Mouse (Mus musculus) gonadal fat pad, adult 2 months (tissue): Measurements from ENCODE around the gene Tmem170b. TPM values are rescaled to one million over a fixed set of nuclear protein-coding genes. Genes with fewer than 3 reads are reported as not detected.
A peak's percentile ranks its signal among the peaks of the same experiment; 100 is the strongest.
"Not testable (repeated sequence)": the region's sequence is repeated elsewhere in the genome, so short reads cannot be mapped to it uniquely, and the experiment has no call there.

Experiments
- DNase-seq: peaks from one replicate; pipeline ENCODE4 v3.0.0-alpha.2; 2012; ENCODE audit warnings: low read depth
- polyA plus RNA-seq: library from polyadenylated mRNA; depleted of rRNA; stranded (reverse); fragments of >200 nt; gene quantifications from 2 replicates; pipeline ENCODE4 v1.2.3, GENCODE M21; 2012; rRNA removed

Tmem170b gene
- polyA plus RNA-seq, 1 experiment, result 3.8 TPM

DNA sequence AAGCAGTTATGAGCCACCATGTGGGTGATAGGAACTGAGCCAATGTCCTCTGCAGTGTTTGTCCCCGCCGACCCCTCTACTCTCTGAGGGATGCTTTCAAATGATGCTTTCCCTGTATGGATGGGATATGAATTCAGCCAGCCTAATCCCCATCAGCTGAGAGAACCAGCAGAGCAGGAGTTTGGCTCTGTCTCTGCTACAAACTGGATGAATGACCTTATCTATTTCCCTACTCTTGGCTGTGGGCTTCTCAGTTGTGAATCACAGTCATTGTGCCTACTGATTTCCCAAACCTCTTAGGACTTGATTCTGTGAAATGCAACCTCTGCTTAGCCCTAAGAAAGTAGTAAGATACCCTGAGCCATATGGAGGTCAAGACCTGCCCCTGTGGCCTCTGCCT lies 64.2 kb downstream of the Tmem170b start:
- no peak for DNase-seq

DNA sequence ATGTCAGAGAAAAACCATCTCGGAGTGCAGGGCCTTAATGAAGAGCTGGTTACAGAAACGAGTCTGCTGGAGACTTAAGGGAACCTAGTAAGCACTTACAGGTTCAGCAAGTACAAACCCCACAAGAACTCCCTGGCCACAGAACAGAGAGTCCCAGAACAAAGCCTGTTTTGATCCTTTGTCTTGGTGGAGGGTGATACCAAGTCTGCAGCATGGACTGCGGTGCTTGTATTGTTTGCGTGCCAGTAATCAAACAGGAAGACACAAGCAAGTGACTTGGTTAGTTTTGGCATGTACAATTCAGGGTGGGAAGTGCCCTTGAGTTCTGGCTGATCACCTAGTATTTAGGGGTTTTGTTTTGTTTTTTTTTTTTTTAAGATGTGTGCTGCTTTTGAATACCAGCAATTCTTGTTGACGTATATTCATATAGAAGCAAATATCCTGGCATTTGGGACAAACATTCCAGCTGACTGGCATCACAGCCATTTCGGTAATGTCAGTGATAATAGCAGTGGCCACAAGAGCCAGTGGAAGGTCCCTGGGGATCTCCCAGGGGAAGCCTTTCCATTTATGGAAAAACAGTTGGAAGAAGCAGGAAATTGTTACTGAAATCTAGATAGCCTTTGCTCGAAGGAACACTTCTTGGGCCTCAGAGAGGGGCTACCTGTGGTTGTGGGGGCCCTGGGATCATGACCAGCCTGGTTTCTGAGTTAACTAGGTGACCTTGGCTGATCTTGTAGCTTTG lies 64.9 kb downstream of the Tmem170b start:
- no peak for DNase-seq

DNA sequence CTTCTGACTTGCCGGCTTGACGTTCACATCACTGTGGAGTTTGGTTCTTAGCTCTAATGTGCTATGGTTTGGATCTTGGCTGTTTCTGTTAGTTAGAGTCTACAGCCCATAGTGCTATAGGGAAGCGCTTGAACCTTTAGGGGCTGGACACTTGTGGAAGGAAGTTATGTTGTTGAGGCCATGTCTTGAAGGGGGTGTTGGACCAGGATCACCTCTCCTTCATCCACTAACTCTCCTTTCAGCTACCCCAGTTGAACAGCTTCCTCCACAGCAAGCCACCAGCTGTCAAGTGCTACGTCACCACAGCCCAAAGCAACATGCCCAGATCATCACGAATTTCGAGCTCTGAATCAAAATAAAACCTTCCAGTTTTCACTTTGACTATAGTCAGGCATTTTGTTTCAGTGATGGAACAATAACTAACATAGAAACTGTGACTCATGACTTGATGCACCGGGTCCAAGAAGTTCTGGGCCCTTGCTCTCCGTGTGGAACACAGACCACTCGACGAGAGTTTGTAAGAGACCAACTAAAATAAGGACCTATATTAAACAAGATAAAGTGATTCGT lies 65.5 kb downstream of the Tmem170b start:
- DNase-seq, result no peak

DNA sequence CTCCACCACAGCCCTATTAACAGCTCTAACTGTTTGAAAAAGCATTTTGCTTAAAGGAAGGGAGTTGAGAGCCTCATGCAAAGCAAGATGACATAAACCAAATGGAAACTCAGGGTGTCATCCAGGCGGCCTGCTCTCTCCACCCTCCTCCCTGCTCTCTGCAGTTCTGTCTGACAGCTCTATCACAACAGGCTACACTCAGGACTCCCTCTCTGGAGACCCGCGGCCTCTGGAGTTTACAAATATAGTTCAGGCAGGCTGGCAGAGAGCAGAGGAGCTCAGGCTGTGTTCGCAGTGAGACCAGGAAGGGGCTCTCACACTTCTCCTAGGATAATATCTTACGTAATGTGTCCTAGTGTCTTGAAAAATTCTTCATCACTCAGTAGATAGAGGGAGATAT lies 67.2 kb downstream of the Tmem170b start:
- not testable (repeated sequence) for DNase-seq

DNA sequence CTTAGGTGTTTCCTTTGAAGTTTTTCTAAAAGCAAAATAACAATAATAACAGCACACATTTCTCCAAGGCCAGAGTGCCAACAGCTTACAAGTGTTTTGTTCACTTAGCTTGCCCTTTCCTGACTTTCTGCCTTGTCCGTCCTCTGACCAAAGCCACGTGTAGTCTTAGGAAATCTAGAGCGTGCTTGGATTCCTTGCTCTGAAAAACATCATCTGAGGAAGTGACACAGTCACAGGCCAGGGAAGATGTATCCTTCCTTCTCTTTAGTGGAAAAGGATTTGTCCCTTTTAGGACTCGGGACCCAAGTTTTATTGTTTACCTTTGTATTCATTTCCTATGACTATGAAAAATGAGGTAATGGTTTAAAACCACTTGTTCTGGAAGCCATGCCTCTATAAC lies 67.8 kb downstream of the Tmem170b start:
- no peak for DNase-seq

DNA sequence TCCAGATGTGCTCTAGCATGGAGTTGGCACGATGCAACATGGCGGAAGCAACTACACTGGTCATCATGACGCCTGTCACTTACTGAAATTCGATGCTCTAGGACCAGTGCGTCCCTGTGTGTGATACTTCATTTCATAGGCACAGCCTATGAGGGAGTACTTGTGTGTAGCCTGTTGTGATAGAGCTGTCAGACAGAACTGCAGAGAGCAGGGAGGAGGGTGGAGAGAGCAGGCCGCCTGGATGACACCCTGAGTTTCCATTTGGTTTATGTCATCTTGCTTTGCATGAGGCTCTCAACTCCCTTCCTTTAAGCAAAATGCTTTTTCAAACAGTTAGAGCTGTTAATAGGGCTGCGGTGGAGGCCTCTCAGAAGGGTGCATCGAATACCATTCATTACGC lies 68.9 kb downstream of the Tmem170b start:
- not testable (repeated sequence) for DNase-seq

DNA sequence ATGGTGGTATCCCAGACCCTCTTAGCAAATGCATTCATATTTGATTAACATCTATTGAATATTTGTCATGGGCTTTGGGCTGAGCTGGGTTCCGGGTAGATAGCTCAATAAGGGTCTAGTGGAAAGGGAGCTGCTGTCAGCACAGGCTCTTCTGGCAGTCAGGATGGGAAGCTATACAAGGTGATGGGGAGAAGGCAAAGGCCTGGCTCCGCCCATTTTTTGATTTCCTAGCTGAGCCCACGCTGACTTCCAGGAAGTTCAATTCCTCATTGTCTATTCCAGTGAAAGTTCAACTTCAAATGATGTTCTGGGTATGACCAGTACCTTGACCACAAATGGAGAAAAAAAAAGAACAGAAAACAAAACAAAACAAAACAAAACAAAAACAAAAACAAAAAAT lies 69.8 kb downstream of the Tmem170b start:
- DNase-seq, result no peak

DNA sequence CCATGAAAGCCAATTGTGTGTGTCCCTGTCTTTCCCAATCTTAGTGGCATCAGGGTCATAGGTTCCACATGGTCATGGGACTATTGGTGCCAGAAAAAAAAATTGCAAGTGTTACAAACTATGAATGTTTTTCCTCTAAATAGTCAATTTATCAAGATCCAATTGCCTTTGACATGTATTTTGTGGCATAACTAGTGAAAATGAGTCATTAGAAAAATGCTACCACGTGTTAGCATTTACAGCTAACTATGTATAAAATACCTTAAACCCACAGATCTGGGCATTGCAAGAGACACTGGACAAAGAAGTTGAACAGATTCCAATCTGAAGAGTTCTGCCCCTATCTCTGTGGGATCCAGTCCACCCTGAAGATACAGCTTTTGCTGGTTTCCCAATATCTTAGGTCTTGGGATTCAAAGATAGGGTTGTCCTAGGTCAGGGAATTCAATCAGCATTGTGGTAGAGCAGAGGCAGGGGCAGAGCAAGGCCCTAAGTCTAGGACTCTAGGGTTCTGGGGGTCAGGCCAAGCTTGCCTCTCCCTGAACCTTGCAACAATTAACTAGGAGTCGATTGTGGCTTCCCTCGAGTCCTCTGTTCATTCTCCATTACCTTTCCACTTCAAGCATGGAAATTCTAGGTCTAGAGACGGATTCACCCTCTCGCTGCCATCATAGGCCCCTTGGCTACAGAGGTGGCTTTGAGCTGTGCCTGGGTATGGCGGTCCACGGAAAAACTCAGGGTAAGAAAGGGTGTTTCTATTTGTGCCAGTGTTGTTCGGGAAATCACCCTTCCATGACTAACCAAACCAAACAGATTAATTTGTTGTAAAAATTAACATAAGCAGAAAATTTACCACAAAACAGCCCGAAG lies 70.5 kb downstream of the Tmem170b start:
- no peak for DNase-seq

DNA sequence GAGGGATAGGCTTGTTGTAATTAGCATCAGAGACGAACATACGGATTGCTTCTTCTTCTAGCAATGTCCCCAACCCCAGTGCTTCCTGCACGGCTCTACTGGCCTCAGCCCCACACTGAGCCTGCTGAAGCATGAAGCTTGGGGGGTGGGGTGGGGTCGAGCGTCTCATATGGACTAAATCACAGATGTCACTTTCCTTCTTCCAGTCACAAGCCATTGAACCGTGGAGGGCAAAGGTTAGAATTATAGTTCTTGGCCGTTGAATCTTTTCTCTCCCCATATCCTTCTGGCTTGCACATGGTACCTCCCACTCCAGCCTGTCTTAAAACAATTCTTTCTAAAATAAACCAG lies 71.1 kb downstream of the Tmem170b start:
- DNase-seq, result no peak

DNA sequence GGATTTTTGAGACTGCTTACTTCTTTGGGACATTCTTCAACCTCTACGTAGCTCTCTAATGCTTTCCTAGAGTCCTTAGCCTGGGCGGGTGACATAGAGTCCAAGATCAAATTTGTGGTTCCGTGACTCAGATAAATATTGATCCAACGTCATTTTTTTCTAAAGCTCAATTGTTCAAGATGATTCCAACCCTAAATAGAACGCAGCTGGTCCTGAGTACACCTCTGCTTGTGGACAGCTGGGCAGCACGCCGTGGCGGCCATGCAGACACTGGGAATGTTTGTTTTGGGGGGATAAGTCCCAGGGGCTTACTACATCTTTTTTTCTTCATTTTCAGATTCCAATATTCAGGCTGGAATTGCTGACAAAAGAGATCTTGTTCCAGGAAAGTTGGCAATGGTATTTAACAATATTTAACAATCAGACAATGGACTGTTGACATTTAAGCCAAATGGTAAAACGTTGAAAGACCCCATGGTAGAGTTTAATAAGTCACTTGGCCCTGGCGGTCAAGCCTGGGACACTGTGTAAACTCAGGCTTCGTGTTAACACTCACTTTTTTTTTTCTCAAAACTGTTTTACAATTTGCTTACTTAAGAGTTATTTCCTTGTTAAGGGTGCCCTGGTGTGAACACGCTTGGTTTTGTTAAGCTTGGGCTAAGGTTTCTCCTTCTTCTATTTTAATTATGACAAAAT lies 75.3 kb downstream of the Tmem170b start:
- DNase-seq, result no peak

DNA sequence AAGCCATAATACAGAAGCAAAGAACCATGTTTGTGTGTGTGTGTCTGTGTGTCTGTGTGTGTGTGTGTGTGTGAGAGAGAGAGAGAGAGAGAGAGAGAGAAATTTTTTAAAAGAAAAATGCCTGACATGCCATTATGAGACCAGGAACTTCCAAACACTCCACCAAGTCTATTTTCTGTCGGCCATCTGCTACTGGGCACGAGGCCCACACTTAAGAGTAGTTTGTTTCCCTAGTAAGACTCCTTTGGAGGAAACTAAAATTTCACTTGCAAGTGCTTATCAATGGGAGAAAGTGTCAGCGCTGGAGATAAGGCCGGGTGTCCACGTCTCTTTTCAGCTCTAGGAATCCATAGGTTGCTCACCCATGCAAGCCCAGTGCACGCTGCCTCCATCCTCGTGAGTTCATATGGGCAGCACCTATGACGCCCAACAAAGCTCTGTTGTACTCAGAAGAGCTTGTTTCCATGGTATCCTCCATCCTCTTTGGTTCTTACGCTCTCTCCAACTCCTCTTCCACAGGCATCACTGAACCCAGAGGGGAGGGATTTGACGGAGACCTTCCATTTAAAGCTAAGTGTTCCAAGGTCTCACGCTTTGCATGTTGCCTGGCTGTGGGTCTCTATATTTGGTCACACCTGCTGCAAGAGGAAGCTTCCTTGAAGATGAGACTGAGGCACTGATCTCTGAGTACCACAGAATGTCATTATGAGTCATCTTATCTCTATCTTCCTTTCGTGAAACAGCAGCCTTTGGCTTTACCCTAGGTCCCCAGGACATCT lies 76.8 kb downstream of the Tmem170b start:
- DNase-seq, result no peak

DNA sequence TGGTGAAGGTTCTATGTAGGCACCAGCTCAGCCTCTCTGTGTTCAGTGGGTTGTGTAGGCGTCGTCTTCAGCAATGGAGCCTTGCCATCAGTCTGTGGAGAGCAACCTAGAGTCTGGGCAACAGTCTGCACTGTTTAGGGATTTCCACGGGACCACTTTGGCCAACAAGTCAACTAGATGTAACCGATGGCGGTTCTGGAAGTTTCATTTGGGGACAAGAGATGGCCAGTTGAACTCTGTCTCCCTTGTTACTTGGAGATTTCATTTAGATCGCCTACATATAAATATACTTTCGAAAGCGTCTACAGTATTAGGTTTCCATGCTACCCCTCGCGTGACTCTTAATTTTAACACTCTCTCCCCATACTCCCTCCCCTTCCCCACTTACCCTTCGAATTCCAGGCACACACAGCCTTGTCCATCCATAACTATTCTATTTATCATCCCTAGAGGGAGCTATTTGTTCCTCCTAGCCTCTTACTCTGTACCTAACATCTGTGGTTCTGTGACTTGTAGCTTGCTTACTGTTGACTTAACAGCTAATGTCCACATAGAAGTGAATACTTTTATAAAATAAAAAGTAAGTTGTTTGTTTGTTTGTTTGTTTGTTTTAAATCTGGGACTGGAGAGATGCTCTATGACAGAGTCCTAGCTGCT lies 77.8 kb downstream of the Tmem170b start:
- DNase-seq, result no peak

DNA sequence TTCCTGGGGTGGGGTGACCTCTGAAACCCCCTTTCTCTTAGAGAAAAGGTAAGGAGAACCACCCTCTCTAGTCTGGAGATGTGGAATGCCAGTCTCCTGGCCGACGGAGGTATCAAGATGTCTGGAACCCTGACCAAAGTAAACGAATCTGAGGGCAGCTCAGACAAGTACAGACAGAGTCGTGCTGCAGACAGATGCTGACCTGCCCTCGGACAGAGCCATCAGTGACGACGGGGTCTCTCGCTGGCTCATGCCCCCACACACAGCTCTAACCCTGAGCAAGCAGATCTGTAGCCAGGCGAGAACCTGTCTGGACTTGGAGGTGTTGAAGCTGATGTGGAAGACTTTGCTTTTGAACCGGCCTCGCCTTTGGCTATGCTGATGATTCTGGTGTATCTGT lies 79.8 kb downstream of the Tmem170b start:
- DNase-seq, result peak; percentile 61

DNA sequence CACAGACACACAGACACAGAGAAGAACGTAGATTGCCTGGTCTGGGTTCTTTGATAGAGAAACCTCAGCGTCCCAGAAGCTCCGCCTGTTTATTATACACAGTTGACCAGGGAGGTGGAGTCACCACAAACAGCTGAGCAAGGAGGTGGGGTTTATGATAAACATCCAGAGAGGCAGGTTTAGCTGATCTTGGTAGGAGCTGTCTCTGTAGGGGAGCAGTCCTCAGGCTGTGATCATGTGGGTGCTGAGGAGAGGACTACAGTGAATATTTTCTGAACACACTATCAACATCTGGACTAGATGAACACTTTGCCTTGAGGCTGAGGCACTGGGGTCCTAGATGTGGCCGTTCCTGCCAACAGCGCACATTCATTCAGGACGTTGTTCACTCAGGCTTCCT lies 83.3 kb downstream of the Tmem170b start:
- DNase-seq, result no peak

DNA sequence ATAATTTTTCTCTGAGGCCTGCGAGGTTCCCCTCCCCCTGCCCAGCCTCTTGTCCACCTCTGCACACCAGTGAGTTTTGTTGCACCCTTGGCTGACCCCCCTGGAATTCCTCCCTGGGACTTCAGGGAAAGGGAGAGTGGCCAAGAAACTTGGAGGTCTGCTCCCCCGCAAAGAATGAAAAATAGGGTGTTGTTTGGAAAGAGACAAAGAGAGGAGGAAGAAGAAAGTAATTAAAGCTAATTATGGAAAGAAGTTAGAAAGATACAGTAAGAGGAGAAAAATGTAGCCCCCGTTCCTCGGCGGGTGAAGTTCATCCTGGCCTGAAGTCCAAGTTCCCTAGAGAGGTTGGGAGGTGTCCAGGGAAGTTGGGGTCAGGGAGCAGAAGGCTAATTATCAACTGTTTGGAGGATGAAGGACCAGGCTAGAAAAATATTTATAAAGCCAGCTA lies 83.9 kb downstream of the Tmem170b start:
- no peak for DNase-seq

Other genes with a start within 250 kb of the Tmem170b start
- 28.2 and 30.1 TPM in 2 replicates for gene Nedd9, start 118.5 kb upstream of the Tmem170b start, polyA plus RNA-seq
- 8.0 and 8.8 TPM in 2 replicates for gene Adtrp, start 241.8 kb downstream of the Tmem170b start, polyA plus RNA-seq